Mouse (Mus musculus): ENCODE measurements at regions not wholly inside any gene's neighbourhood (a gene's known extent, or its start where the extent isn't known, plus 50 kb on each side); places are given as distances from the start of the nearest gene placed in this dataset.
A peak's percentile ranks its signal among the peaks of the same experiment; 100 is the strongest.

GRCm38 (mm10) chr6:139391307-139391706 is 110.5 kb downstream of the Rergl start:
- Histone ChIP-seq H3K27ac (ENCODE audit: low read length) (no peak overlapping the region), H3K4me3 (ENCODE audit: low read length) (no peak overlapping the region), H3K27me3 (replicated peaks; ENCODE audit: control insufficient read depth, insufficient read depth, low read length) (no peaks in the 10 kb centered on the region), H3K36me3 (ENCODE audit: control insufficient read depth, insufficient read depth, low read length) (no peaks in the 10 kb centered on the region), H3K4me1 (ENCODE audit: control insufficient read depth, insufficient read depth, low read length) (no peaks in the 10 kb centered on the region), H3K9me3 (ENCODE audit: control insufficient read depth, low read length) (no peaks in the 10 kb centered on the region), H3K9ac (ENCODE audit: low read depth, low read length) (no peak overlapping the region), H3K4me2 (ENCODE audit: low read depth, low read length) (no peak overlapping the region; the same call in 1 of the 2 replicates)
- 5% methylated on average over 13 of the region's 13 CpGs for WGBS
- ATAC-seq = no peak

GRCm38 (mm10) chr6:139350939-139351338 is 150.8 kb downstream of the Rergl start:
- no peaks in the 10 kb centered on the region for H3K36me3 ChIP-seq (ENCODE audit: control insufficient read depth, insufficient read depth, low read length)
- no peak overlapping the region for H3K9ac ChIP-seq (ENCODE audit: low read depth, low read length)
- H3K9me3 ChIP-seq (ENCODE audit: control insufficient read depth, low read length) = no peaks in the 10 kb centered on the region
- no peaks in the 10 kb centered on the region for H3K27me3 ChIP-seq (replicated peaks; ENCODE audit: control insufficient read depth, insufficient read depth, low read length)
- no peak for ATAC-seq
- no peaks in the 10 kb centered on the region for H3K4me1 ChIP-seq (ENCODE audit: control insufficient read depth, insufficient read depth, low read length)
- H3K27ac ChIP-seq (ENCODE audit: low read length) = no peak overlapping the region
- H3K4me3 ChIP-seq (ENCODE audit: low read length) = no peak overlapping the region
- WGBS = 96% methylated on average over 2 of the region's 2 CpGs
- H3K4me2 ChIP-seq (ENCODE audit: low read depth, low read length) = no peak overlapping the region

- Histone ChIP-seq H3K4me1 (ENCODE audit: control insufficient read depth, insufficient read depth, low read length) (no peaks in the 10 kb centered on the region), H3K27me3 (replicated peaks; ENCODE audit: control insufficient read depth, insufficient read depth, low read length) (no peaks in the 10 kb centered on the region), H3K4me3 (ENCODE audit: low read length) (no peak overlapping the region), H3K4me2 (ENCODE audit: low read depth, low read length) (no peak overlapping the region), H3K36me3 (ENCODE audit: control insufficient read depth, insufficient read depth, low read length) (no peaks in the 10 kb centered on the region), H3K9me3 (ENCODE audit: control insufficient read depth, low read length) (no peaks in the 10 kb centered on the region), H3K9ac (ENCODE audit: low read depth, low read length) (no peak overlapping the region), H3K27ac (ENCODE audit: low read length) (no peak overlapping the region)
- no peak for ATAC-seq
- 89% methylated on average over 7 of the region's 7 CpGs for WGBS
Measured at GRCm38 (mm10) chr6:139325226-139325625, 176.6 kb downstream of the Rergl start.

- no peaks in the 10 kb centered on the region for H3K9me3 ChIP-seq (ENCODE audit: control insufficient read depth, low read length)
- H3K4me2 ChIP-seq (ENCODE audit: low read depth, low read length) = no peak overlapping the region
- no peak for ATAC-seq
- H3K9ac ChIP-seq (ENCODE audit: low read depth, low read length) = no peak overlapping the region
- H3K4me3 ChIP-seq (ENCODE audit: low read length) = no peak overlapping the region
- 69% methylated on average over 5 of the region's 5 CpGs for WGBS
- H3K27ac ChIP-seq (ENCODE audit: low read length) = no peak overlapping the region
- no peaks in the 10 kb centered on the region for H3K4me1 ChIP-seq (ENCODE audit: control insufficient read depth, insufficient read depth, low read length)
- no peaks in the 10 kb centered on the region for H3K36me3 ChIP-seq (ENCODE audit: control insufficient read depth, insufficient read depth, low read length)
- no peaks in the 10 kb centered on the region for H3K27me3 ChIP-seq (replicated peaks; ENCODE audit: control insufficient read depth, insufficient read depth, low read length)
Measured at GRCm38 (mm10) chr6:139307651-139308050, 194.1 kb downstream of the Rergl start.

GRCm38 (mm10) chr6:139304306-139304705 is 197.5 kb downstream of the Rergl start:
- Histone ChIP-seq H3K4me3 (ENCODE audit: low read length) (no peak overlapping the region), H3K27ac (ENCODE audit: low read length) (no peak overlapping the region), H3K9ac (ENCODE audit: low read depth, low read length) (no peak overlapping the region), H3K27me3 (replicated peaks; ENCODE audit: control insufficient read depth, insufficient read depth, low read length) (no peaks in the 10 kb centered on the region), H3K9me3 (ENCODE audit: control insufficient read depth, low read length) (no peaks in the 10 kb centered on the region), H3K36me3 (ENCODE audit: control insufficient read depth, insufficient read depth, low read length) (no peaks in the 10 kb centered on the region), H3K4me2 (ENCODE audit: low read depth, low read length) (no peak overlapping the region), H3K4me1 (ENCODE audit: control insufficient read depth, insufficient read depth, low read length) (no peaks in the 10 kb centered on the region)
- no peak for ATAC-seq
- WGBS = 80% methylated on average over 2 of the region's 2 CpGs

GRCm38 (mm10) chr6:139295701-139296100 is 206.1 kb downstream of the Rergl start:
- H3K36me3 ChIP-seq (ENCODE audit: control insufficient read depth, insufficient read depth, low read length) = no peaks in the 10 kb centered on the region
- H3K27me3 ChIP-seq (replicated peaks; ENCODE audit: control insufficient read depth, insufficient read depth, low read length) = no peaks in the 10 kb centered on the region
- no peak overlapping the region for H3K4me3 ChIP-seq (ENCODE audit: low read length)
- no peaks in the 10 kb centered on the region for H3K4me1 ChIP-seq (ENCODE audit: control insufficient read depth, insufficient read depth, low read length)
- no peak overlapping the region for H3K4me2 ChIP-seq (ENCODE audit: low read depth, low read length)
- H3K9ac ChIP-seq (ENCODE audit: low read depth, low read length) = no peak overlapping the region
- no peak for ATAC-seq
- no peaks in the 10 kb centered on the region for H3K9me3 ChIP-seq (ENCODE audit: control insufficient read depth, low read length)
- H3K27ac ChIP-seq (ENCODE audit: low read length) = no peak overlapping the region
- 61% methylated on average over 2 of the region's 2 CpGs for WGBS

GRCm38 (mm10) chr6:139279093-139279492 is 222.7 kb downstream of the Rergl start:
- no peak for ATAC-seq
- Histone ChIP-seq H3K9me3 (ENCODE audit: control insufficient read depth, low read length) (no peaks in the 10 kb centered on the region), H3K4me1 (ENCODE audit: control insufficient read depth, insufficient read depth, low read length) (no peaks in the 10 kb centered on the region), H3K4me3 (ENCODE audit: low read length) (no peak overlapping the region), H3K27me3 (replicated peaks; ENCODE audit: control insufficient read depth, insufficient read depth, low read length) (no peaks in the 10 kb centered on the region), H3K4me2 (ENCODE audit: low read depth, low read length) (no peak overlapping the region), H3K27ac (ENCODE audit: low read length) (no peak overlapping the region), H3K9ac (ENCODE audit: low read depth, low read length) (no peak overlapping the region), H3K36me3 (ENCODE audit: control insufficient read depth, insufficient read depth, low read length) (no peaks in the 10 kb centered on the region)
- WGBS = 87% methylated on average over 4 of the region's 4 CpGs

- H3K27me3 ChIP-seq (replicated peaks; ENCODE audit: control insufficient read depth, insufficient read depth, low read length) = no peaks in the 10 kb centered on the region
- 59% methylated on average over 3 of the region's 3 CpGs for WGBS
- no peaks in the 10 kb centered on the region for H3K36me3 ChIP-seq (ENCODE audit: control insufficient read depth, insufficient read depth, low read length)
- ATAC-seq = no peak
- no peaks in the 10 kb centered on the region for H3K9me3 ChIP-seq (ENCODE audit: control insufficient read depth, low read length)
- no peak overlapping the region for H3K27ac ChIP-seq (ENCODE audit: low read length)
- H3K4me1 ChIP-seq (ENCODE audit: control insufficient read depth, insufficient read depth, low read length) = no peaks in the 10 kb centered on the region
- no peak overlapping the region for H3K4me3 ChIP-seq (ENCODE audit: low read length)
- H3K9ac ChIP-seq (ENCODE audit: low read depth, low read length) = no peak overlapping the region
- H3K4me2 ChIP-seq (ENCODE audit: low read depth, low read length) = no peak overlapping the region
Measured at GRCm38 (mm10) chr6:139275512-139275911, 226.3 kb downstream of the Rergl start.

GRCm38 (mm10) chr6:139253704-139254103 is 248.1 kb downstream of the Rergl start:
- no peaks in the 10 kb centered on the region for H3K27me3 ChIP-seq (replicated peaks; ENCODE audit: control insufficient read depth, insufficient read depth, low read length)
- no peak overlapping the region for H3K4me2 ChIP-seq (ENCODE audit: low read depth, low read length)
- H3K4me3 ChIP-seq (ENCODE audit: low read length) = no peak overlapping the region
- WGBS = 91% methylated on average over 4 of the region's 4 CpGs
- no peaks in the 10 kb centered on the region for H3K36me3 ChIP-seq (ENCODE audit: control insufficient read depth, insufficient read depth, low read length)
- no peak for ATAC-seq
- H3K4me1 ChIP-seq (ENCODE audit: control insufficient read depth, insufficient read depth, low read length) = no peaks in the 10 kb centered on the region
- H3K9ac ChIP-seq (ENCODE audit: low read depth, low read length) = no peak overlapping the region
- H3K9me3 ChIP-seq (ENCODE audit: control insufficient read depth, low read length) = no peaks in the 10 kb centered on the region
- no peak overlapping the region for H3K27ac ChIP-seq (ENCODE audit: low read length)

- Histone ChIP-seq H3K27ac (ENCODE audit: low read length) (no peak overlapping the region), H3K36me3 (ENCODE audit: control insufficient read depth, insufficient read depth, low read length) (no peaks in the 10 kb centered on the region), H3K4me2 (ENCODE audit: low read depth, low read length) (peak overlapping the region; percentile 13; the same call in 1 of the 2 replicates), H3K9me3 (ENCODE audit: control insufficient read depth, low read length) (no peaks in the 10 kb centered on the region), H3K9ac (ENCODE audit: low read depth, low read length) (no peak overlapping the region), H3K4me3 (ENCODE audit: low read length) (no peak overlapping the region), H3K4me1 (ENCODE audit: control insufficient read depth, insufficient read depth, low read length) (no peaks in the 10 kb centered on the region), H3K27me3 (replicated peaks; ENCODE audit: control insufficient read depth, insufficient read depth, low read length) (no peaks in the 10 kb centered on the region)
- peak; percentile 75 for ATAC-seq
- WGBS = 36% methylated on average over 11 of the region's 11 CpGs
Measured at GRCm38 (mm10) chr6:139248920-139249547, 252.7 kb downstream of the Rergl start.

Measured in intestine, embryonic 16.5 days (tissue).